Mouse (Mus musculus) megakaryocyte progenitor cell, adult 5-6 weeks (primary cell): ENCODE measurements around the gene Sit1. TPM values are rescaled to one million over a fixed set of nuclear protein-coding genes. Genes with fewer than 3 reads are reported as not detected.
"Not testable (repeated sequence)": the region's sequence is repeated elsewhere in the genome, so short reads cannot be mapped to it uniquely, and the experiment has no call there.

Experiments
- ATAC-seq: replicated peaks from 2 replicates; pipeline ENCODE4 v1.8.0; 2016; ENCODE audit warnings: mild to moderate bottlenecking, moderate TSS enrichment, inconsistent platforms; ENCODE audit not compliant: poor library complexity
- total RNA-seq, 2 experiments: library from RNA; stranded (forward) in 1 of 2; stranded (reverse) in 1 of 2; fragments of 157-497, 149-512 nt in 1 of 2; fragments of 200-1000 nt in 1 of 2; gene quantifications; 2 replicates each; pipeline versions ENCODE4 v1.2.3 to v1.2.4; 2015 to 2017

Sit1 gene
- total RNA-seq, 2 experiments from 2014 or later, result not detected

GRCm38 (mm10) chr4:43503041-43503440, 19.5 kb upstream of the Sit1 start:
- ATAC-seq, result no peak

- ATAC-seq, result peak; percentile 73
These were observed 16.1 kb upstream of the Sit1 start, which contains the start of gene Arhgef39 for GRCm38 (mm10) chr4:43499407-43500333. Arhgef39 (minus strand) TSS chr4:43499695.

GRCm38 (mm10) chr4:43498983-43499382, 15.4 kb upstream of the Sit1 start:
- ATAC-seq, result peak; percentile 57

GRCm38 (mm10) chr4:43497946-43498345, 14.4 kb upstream of the Sit1 start:
- ATAC-seq, result no peak

GRCm38 (mm10) chr4:43497405-43497804, 13.9 kb upstream of the Sit1 start:
- no peak for ATAC-seq

- ATAC-seq, result no peak
These were observed 13.1 kb upstream of the Sit1 start for GRCm38 (mm10) chr4:43496587-43496986.

- no peak for ATAC-seq
These were observed 10.3 kb upstream of the Sit1 start for GRCm38 (mm10) chr4:43493846-43494240.

- ATAC-seq, result peak; percentile 72
These were observed 9.8 kb upstream of the Sit1 start for GRCm38 (mm10) chr4:43493186-43493845.

- ATAC-seq, result peak; percentile 90
These were observed 9.3 kb upstream of the Sit1 start, which contains the start of gene Ccdc107 for GRCm38 (mm10) chr4:43492821-43493185. Ccdc107 (plus strand) TSS chr4:43492900.

GRCm38 (mm10) chr4:43492101-43492820, 8.7 kb upstream of the Sit1 start:
- ATAC-seq, result no peak

GRCm38 (mm10) chr4:43490801-43491200, 7.3 kb upstream of the Sit1 start:
- peak; percentile 30 for ATAC-seq

- ATAC-seq, result no peak
These were observed 6.1 kb upstream of the Sit1 start for GRCm38 (mm10) chr4:43489611-43490010.

GRCm38 (mm10) chr4:43485666-43486065, 2.1 kb upstream of the Sit1 start:
- ATAC-seq, result not testable (repeated sequence)

- ATAC-seq, result no peak
These were observed 943 bp downstream of the Sit1 start for GRCm38 (mm10) chr4:43482591-43482990.

GRCm38 (mm10) chr4:43481894-43482456, 1.6 kb downstream of the Sit1 start:
- peak; percentile 38 for ATAC-seq

- no peak for ATAC-seq
These were observed 2.5 kb downstream of the Sit1 start for GRCm38 (mm10) chr4:43480985-43481384.

- ATAC-seq, result peak; percentile 51
These were observed 4.4 kb downstream of the Sit1 start for GRCm38 (mm10) chr4:43478906-43479832.

GRCm38 (mm10) chr4:43478534-43478858, 5.0 kb downstream of the Sit1 start:
- ATAC-seq, result peak; percentile 20; the same call in 1 of the 2 replicates

- peak; percentile 91 for ATAC-seq
These were observed 5.5 kb downstream of the Sit1 start for GRCm38 (mm10) chr4:43477857-43478533.
